Mouse (Mus musculus): Measurements from ENCODE around the gene Sertad1.

DNA sequence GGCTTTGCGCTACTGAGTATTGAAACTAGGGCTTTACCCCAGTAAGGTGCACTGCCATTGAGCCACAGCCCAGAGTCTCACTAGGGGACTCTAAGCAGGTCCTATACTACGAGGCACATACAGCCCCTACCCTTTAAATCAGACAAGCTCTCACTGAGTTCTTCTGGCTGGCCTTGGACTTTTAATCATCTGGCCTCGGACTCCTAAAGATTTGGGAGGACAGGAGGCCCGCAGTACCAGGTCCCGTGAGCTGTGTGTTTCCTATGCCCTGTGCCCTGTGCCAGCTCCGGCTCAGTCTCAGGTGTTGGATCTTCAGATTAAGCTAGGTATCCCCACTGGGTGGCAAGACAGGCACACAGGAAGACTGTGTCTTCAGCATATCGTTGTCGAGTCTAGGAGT, 51.3 kb downstream of the Sertad1 start:
- TF ChIP-seq POLR2A (IDR thresholded peaks at IDR 0.05; ENCODE audit: insufficient read length, low read depth) (no peak), E2F4 (IDR thresholded peaks at IDR 0.05; ENCODE audit: insufficient read depth) (no peak), SRF (IDR thresholded peaks at IDR 0.05; ENCODE audit: control insufficient read depth, insufficient read length, low read depth) (no peak), TCF12 (IDR thresholded peaks at IDR 0.05; ENCODE audit: insufficient read depth, poor library complexity, severe bottlenecking) (no peak), USF1 (IDR thresholded peaks at IDR 0.05; ENCODE audit: low read depth) (no peak), CEBPB (IDR thresholded peaks at IDR 0.05; ENCODE audit: insufficient read depth, poor library complexity, severe bottlenecking) (no peak), MAX (IDR thresholded peaks at IDR 0.05; ENCODE audit: low read depth) (no peak), POLR2AphosphoS2 (IDR thresholded peaks at IDR 0.05; ENCODE audit: insufficient read length, low read depth) (no peak), REST (IDR thresholded peaks at IDR 0.05; ENCODE audit: insufficient read depth, insufficient read length) (no peak), MYOG (IDR thresholded peaks at IDR 0.05; ENCODE audit: control insufficient read depth in 1 of 3, insufficient read depth in 1 of 3, insufficient read length in 2 of 3, low read depth in 2 of 3) (no peak), TCF3 (IDR thresholded peaks at IDR 0.05; ENCODE audit: insufficient read length, low read depth) (no peak)

All from myocyte (in vitro differentiated cells).